Mouse (Mus musculus): Measurements from ENCODE around the gene Tpcn2. TPM values are rescaled to one million over a fixed set of nuclear protein-coding genes. Genes with fewer than 3 reads are reported as not detected.

Tpcn2 gene
- total RNA-seq (2023) = 10 to 100 TPM; 25.5 to 26.9 TPM

GRCm38 (mm10) chr7:145283487-145284187 lies at the start of gene Tpcn2:
Gene Tpcn2 (minus strand): TSS chr7:145284011.

GRCm38 (mm10) chr7:145314785-145315411 lies 31.1 kb upstream of the Tpcn2 start, which contains the start of gene Mrgprd:
Gene Mrgprd (plus strand): TSS chr7:145314835.

GRCm38 (mm10) chr7:145300321-145301007 lies 16.7 kb upstream of the Tpcn2 start, which contains the start of gene Mrgprf:
Gene Mrgprf (plus strand): TSS chr7:145300828.

GRCm38 (mm10) chr7:145208006-145208405 lies 75.8 kb downstream of the Tpcn2 start, which contains the start of gene 1810010D01Rik:
Gene 1810010D01Rik (minus strand): TSS chr7:145208119.

Other genes starting within 250 kb of the Tpcn2 start
- gene 1810010D01Rik, start 75.9 kb downstream of the Tpcn2 start, total RNA-seq (2023) = 1 to 10 TPM in 1 of 2 experiments, not detected in 1; 1.1 TPM
- gene Mrgprf, start 16.8 kb upstream of the Tpcn2 start, total RNA-seq (2023) = not detected
- gene Mrgprd, start 30.8 kb upstream of the Tpcn2 start, total RNA-seq (2023) = not detected

All from B cell, adult 67 days (primary cell).